Mouse (Mus musculus) stomach, embryonic 14.5 days (tissue): ENCODE data around the gene Nr2c1. TPM values are rescaled to one million over a fixed set of nuclear protein-coding genes. Genes with fewer than 3 reads are reported as not detected.

ENCODE experiments used
- ATAC-seq: fragments of 200-750 bp; cut with Nextera tagmentation; 2 replicates; pipeline ENCODE4 v1.8.0; 2017; ENCODE audit warnings: low read depth, moderate TSS enrichment; ENCODE audit not compliant: insufficient number of reproducible peaks, insufficient read depth, low FRiP score
- H3K27ac ChIP-seq: fragments of 300-500 bp; sonication (generic); 2 replicates; pipeline ENCODE4 v1.5.1; 2014; ENCODE audit warnings: mild to moderate bottlenecking, low read length, moderate library complexity, mixed read lengths
- H3K27me3 ChIP-seq: fragments of 300-500 bp; sonication (generic); 2 replicates; pipeline ENCODE4 v1.6.1; 2014; ENCODE audit warnings: low read length, control low read depth, mixed read lengths; ENCODE audit not compliant: control insufficient read depth, insufficient read depth
- H3K36me3 ChIP-seq: fragments of 300-500 bp; sonication (generic); 2 replicates; pipeline ENCODE4 v1.6.1; 2014; ENCODE audit warnings: mild to moderate bottlenecking, control low read depth, low read length, moderate library complexity, mixed read lengths; ENCODE audit not compliant: control insufficient read depth, insufficient read depth
- H3K4me1 ChIP-seq: fragments of 300-500 bp; sonication (generic); 2 replicates; pipeline ENCODE4 v1.6.1; 2014; ENCODE audit warnings: low read length, control low read depth, mixed read lengths; ENCODE audit not compliant: control insufficient read depth, insufficient read depth
- H3K4me2 ChIP-seq: fragments of 300-500 bp; sonication (generic); replicated peaks from 2 replicates; pipeline ENCODE4 v1.6.1; 2014; ENCODE audit warnings: low read depth, low read length, control low read depth
- H3K4me3 ChIP-seq: fragments of 300-500 bp; sonication (generic); 2 replicates; pipeline ENCODE4 v1.5.1; 2014; ENCODE audit warnings: low read depth, low read length, control low read depth
- H3K9ac ChIP-seq: fragments of 300-500 bp; sonication (generic); replicated peaks from 2 replicates; pipeline ENCODE4 v1.6.1; 2014; ENCODE audit warnings: low read depth, mild to moderate bottlenecking, control low read depth, low read length, moderate library complexity, mixed read lengths
- H3K9me3 ChIP-seq: fragments of 300-500 bp; sonication (generic); 2 replicates; pipeline ENCODE4 v1.6.1; 2016; ENCODE audit warnings: low read depth, low read length, control low read depth; ENCODE audit not compliant: control insufficient read depth
- WGBS: fragments of 180-500 bp; shearing (Covaris S2); extraction: QIAGEN DNeasy Blood & Tissue Kit; methylation state at CpG from one replicate; pipeline ENCODE4 v1.1.7; 2014; 5-methylcytosine and 5-hydroxymethylcytosine counted together
- polyA plus RNA-seq: library from polyadenylated mRNA; unstranded; fragments of >200 nt; fragmentation: Nextera tagmentation; extraction: Ambion mirVana; gene quantifications from 2 replicates; pipeline ENCODE4 v1.2.1, GENCODE M21; 2014

The Nr2c1 gene
- polyA plus RNA-seq, 1 experiment from 2014 or later, result 12.7 TPM

- Histone ChIP-seq H3K9me3 (no peaks in the 10 kb centered on the region), H3K27me3 (no peaks in the 10 kb centered on the region), H3K36me3 (peaks cover 45% of the 10 kb centered on the region), H3K4me3 (no peak overlapping the region), H3K27ac (no peak overlapping the region), H3K4me1 (no peaks in the 10 kb centered on the region), H3K9ac (no peak overlapping the region), H3K4me2 (no peak overlapping the region)
- no peak for ATAC-seq
- WGBS, result 84% methylated on average over 16 of the region's 16 CpGs
These were observed 17.6 kb downstream of the Nr2c1 start for GRCm38 (mm10) chr10:94165426-94165825.

GRCm38 (mm10) chr10:94167051-94167750 lies 19.4 kb downstream of the Nr2c1 start:
- Histone ChIP-seq H3K9me3 (no peaks in the 10 kb centered on the region), H3K9ac (no peak overlapping the region), H3K4me2 (no peak overlapping the region), H3K27me3 (no peaks in the 10 kb centered on the region), H3K4me3 (no peak overlapping the region), H3K4me1 (no peaks in the 10 kb centered on the region), H3K27ac (no peak overlapping the region), H3K36me3 (peaks cover 45% of the 10 kb centered on the region)
- no peak for ATAC-seq
- WGBS, result 91% methylated on average over 11 of the region's 11 CpGs

GRCm38 (mm10) chr10:94171440-94172130 lies 23.8 kb downstream of the Nr2c1 start:
- no peaks in the 10 kb centered on the region for H3K27me3 ChIP-seq
- H3K36me3 ChIP-seq, result peaks cover 48% of the 10 kb centered on the region
- no peak overlapping the region for H3K27ac ChIP-seq
- ATAC-seq, result no peak
- no peak overlapping the region for H3K4me2 ChIP-seq
- no peak overlapping the region for H3K4me3 ChIP-seq
- H3K4me1 ChIP-seq, result no peaks in the 10 kb centered on the region
- no peak overlapping the region for H3K9ac ChIP-seq
- WGBS, result 46% methylated on average over 12 of the region's 12 CpGs
- no peaks in the 10 kb centered on the region for H3K9me3 ChIP-seq

- 84% methylated on average over 11 of the region's 11 CpGs for WGBS
- no peaks in the 10 kb centered on the region for H3K27me3 ChIP-seq
- H3K36me3 ChIP-seq, result peaks cover 47% of the 10 kb centered on the region
- no peak for ATAC-seq
- no peak overlapping the region for H3K4me2 ChIP-seq
- no peak overlapping the region for H3K9ac ChIP-seq
- no peak overlapping the region for H3K4me3 ChIP-seq
- no peaks in the 10 kb centered on the region for H3K4me1 ChIP-seq
- no peak overlapping the region for H3K27ac ChIP-seq
- no peaks in the 10 kb centered on the region for H3K9me3 ChIP-seq
These were observed 24.3 kb downstream of the Nr2c1 start for GRCm38 (mm10) chr10:94172137-94172536.

- Histone ChIP-seq H3K27ac (no peak overlapping the region), H3K4me2 (no peak overlapping the region), H3K4me3 (no peak overlapping the region), H3K9me3 (no peaks in the 10 kb centered on the region), H3K9ac (no peak overlapping the region), H3K4me1 (no peaks in the 10 kb centered on the region), H3K27me3 (no peaks in the 10 kb centered on the region), H3K36me3 (peaks cover 42% of the 10 kb centered on the region)
- WGBS, result 81% methylated on average over 6 of the region's 6 CpGs
- ATAC-seq, result no peak
These were observed 24.9 kb downstream of the Nr2c1 start for GRCm38 (mm10) chr10:94172706-94173105.

GRCm38 (mm10) chr10:94174652-94175051 lies 26.8 kb downstream of the Nr2c1 start:
- Histone ChIP-seq H3K4me2 (no peak overlapping the region), H3K27ac (no peak overlapping the region), H3K9me3 (no peaks in the 10 kb centered on the region), H3K4me3 (no peak overlapping the region), H3K9ac (no peak overlapping the region), H3K36me3 (peaks cover 26% of the 10 kb centered on the region), H3K4me1 (no peaks in the 10 kb centered on the region), H3K27me3 (no peaks in the 10 kb centered on the region)
- WGBS, result 85% methylated on average over 7 of the region's 7 CpGs
- no peak for ATAC-seq

- Histone ChIP-seq H3K27me3 (no peaks in the 10 kb centered on the region), H3K9me3 (no peaks in the 10 kb centered on the region), H3K27ac (no peak overlapping the region), H3K9ac (no peak overlapping the region), H3K36me3 (peaks cover 12% of the 10 kb centered on the region), H3K4me1 (no peaks in the 10 kb centered on the region), H3K4me2 (no peak overlapping the region), H3K4me3 (no peak overlapping the region)
- WGBS, result 56% methylated on average over 4 of the region's 4 CpGs
- ATAC-seq, result no peak
These were observed 35.4 kb downstream of the Nr2c1 start for GRCm38 (mm10) chr10:94183199-94183598.

- peak; percentile 95 for ATAC-seq
- H3K27ac ChIP-seq, result peak within 1 kb of the TSS; percentile 68; the same call in 1 of the 2 replicates
- no peaks in the 10 kb centered on the region for H3K9me3 ChIP-seq
- peak within 1 kb of the TSS; percentile 60 for H3K9ac ChIP-seq
- under 1% methylated on average over 46 of the region's 46 CpGs for WGBS
- H3K4me1 ChIP-seq, result peaks cover 4% of the 10 kb centered on the region
- H3K36me3 ChIP-seq, result peaks cover 12% of the 10 kb centered on the region
- H3K4me3 ChIP-seq, result peak within 1 kb of the TSS; percentile 78
- H3K4me2 ChIP-seq, result peak within 1 kb of the TSS; percentile 48
- H3K27me3 ChIP-seq, result no peaks in the 10 kb centered on the region
These were observed 50.9 kb downstream of the Nr2c1 start, which contains the start of gene Ndufa12 for GRCm38 (mm10) chr10:94198482-94199405. Gene Ndufa12, plus strand, starts transcription at chr10:94198720.
